9 mouse cellular contexts compared by ENCODE assay signal in the genomic region with DNA sequence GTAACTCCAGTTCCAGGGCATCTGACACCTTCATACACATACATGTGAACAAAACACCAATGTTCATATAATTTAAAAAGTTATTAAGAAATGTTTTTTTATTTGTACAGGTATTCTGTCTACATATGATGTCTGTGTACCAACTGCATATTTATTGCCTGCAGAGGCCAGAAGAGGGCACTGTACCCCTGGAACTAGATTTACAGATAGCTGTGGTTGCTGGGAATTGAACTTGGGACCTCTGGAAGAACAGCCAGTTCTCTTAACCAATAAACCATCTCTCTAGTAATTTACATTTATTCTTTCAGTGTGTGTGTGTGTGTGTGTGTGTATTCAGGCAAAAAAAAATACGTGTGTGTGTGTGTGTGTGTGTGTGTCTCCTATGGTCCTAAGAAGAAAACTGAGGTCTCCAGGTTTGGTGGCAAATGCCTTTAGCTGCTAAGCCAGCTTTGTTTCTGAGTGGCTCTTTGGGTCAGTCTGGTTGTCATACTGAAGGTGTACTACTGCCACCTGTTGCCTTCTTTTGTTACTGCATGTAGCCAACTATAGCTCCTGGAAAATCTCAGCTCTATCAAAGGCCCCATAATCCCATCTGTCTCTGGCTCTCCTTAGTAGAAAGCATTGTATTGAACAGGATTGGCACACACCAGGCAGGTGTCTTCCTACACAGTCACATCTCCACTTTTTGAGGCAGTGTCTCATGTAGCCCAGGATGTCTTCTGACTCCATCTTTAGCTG. TPM values are rescaled to one million over a fixed set of nuclear protein-coding genes. Genes with fewer than 3 reads are reported as not detected.
DNase-seq lines count a peak whose midpoint lies in the region; ATAC-seq and TF ChIP-seq lines count a peak whose summit lies in the region.
"Had no signal": no experiment of that assay in that cellular context is flagged by ENCODE, and none has a peak within 500 bp of the region (broad histone marks: within the 10 kb centered on the region; RNA-seq: fewer than 3 reads in every experiment).

No protein-coding gene starts in this region.

- DNase-seq in heart, adult 2 months: peak; percentile 51 to 60
- DNase-seq in heart, postnatal 25 days (ENCODE audit: low spot score): no peak
- DNase-seq in cerebellum, adult 2 months: peak; percentile 62 to 76
- DNase-seq in frontal cortex, postnatal 36 days (ENCODE audit: low spot score in 2 of 2): peak; percentile 46 to 77
- DNase-seq in left cerebral cortex, postnatal 36 days (ENCODE audit: low spot score in 2 of 2): peak; percentile 34 to 57
- peak; percentile 57 for DNase-seq in midbrain, embryonic 10.5 days (ENCODE audit: low spot score)
- peak; percentile 45 for DNase-seq in spleen, adult 12 weeks (ENCODE audit: low spot score)

- peak; percentile 57 for ATAC-seq in intestine, embryonic 16.5 days

- no peak overlapping the region for H3K4me2 ChIP-seq in intestine, embryonic 16.5 days (ENCODE audit: low read depth, low read length)

- no peak overlapping the region for H3K27ac ChIP-seq in heart, adult 2 months
- H3K27ac ChIP-seq in cerebellum, adult 2 months (ENCODE audit: insufficient read depth, low read length): no peak overlapping the region
- H3K27ac ChIP-seq in intestine, embryonic 16.5 days (ENCODE audit: low read length): no peak overlapping the region
- H3K27ac ChIP-seq in midbrain, embryonic 10.5 days (replicated peaks): no peak overlapping the region

- peaks cover 2% of the 10 kb centered on the region for H3K4me1 ChIP-seq in heart, adult 2 months (ENCODE audit: control insufficient read depth, insufficient read depth, low read length)
- H3K4me1 ChIP-seq in cerebellum, adult 2 months (ENCODE audit: control insufficient read depth, insufficient read depth, low read length): no peaks in the 10 kb centered on the region
- H3K4me1 ChIP-seq in intestine, embryonic 16.5 days (ENCODE audit: control insufficient read depth, insufficient read depth, low read length): no peaks in the 10 kb centered on the region
- H3K4me1 ChIP-seq in midbrain, embryonic 10.5 days: peaks cover 10% of the 10 kb centered on the region

- no peak for TF ChIP-seq POLR2A in heart, adult 2 months (IDR thresholded peaks at IDR 0.05; ENCODE audit: insufficient read depth, low read depth, low read length)
- TF ChIP-seq POLR2A in cerebellum, adult 2 months (IDR thresholded peaks at IDR 0.05; ENCODE audit: borderline replicate concordance, insufficient read depth, low read length): no peak

- H3K36me3 ChIP-seq in heart, adult 2 months (ENCODE audit: control insufficient read depth, insufficient read depth, low read length): no peaks in the 10 kb centered on the region
- H3K36me3 ChIP-seq in intestine, embryonic 16.5 days (ENCODE audit: control insufficient read depth, insufficient read depth, low read length): no peaks in the 10 kb centered on the region; the same call in 1 of the 2 replicates
- H3K36me3 ChIP-seq in midbrain, embryonic 10.5 days: peaks cover 35% of the 10 kb centered on the region

- 0% methylated on average over 1 of the region's 1 CpGs for WGBS in heart, adult 2 months
- WGBS in cerebellum, adult 2 months: 3% methylated on average over 1 of the region's 1 CpGs
- 0% methylated on average over 1 of the region's 1 CpGs for WGBS in intestine, embryonic 16.5 days
- WGBS in midbrain, embryonic 10.5 days: 0% methylated on average over 1 of the region's 1 CpGs

- TF ChIP-seq EP300 in heart, adult 2 months (IDR thresholded peaks at IDR 0.05; ENCODE audit: insufficient read depth, low read depth, low read length): no peak

- H3K9me3 ChIP-seq in intestine, embryonic 16.5 days (ENCODE audit: control insufficient read depth, low read length): no peaks in the 10 kb centered on the region
- H3K9me3 ChIP-seq in midbrain, embryonic 10.5 days (replicated peaks): no peaks in the 10 kb centered on the region
- H3K9me3 ChIP-seq: megakaryocyte, embryonic 14.5 days had no signal

- intact Hi-C loops in heart, adult 2 months (cut with DNase I): loop anchor here (1.0 to 2.0 kb wide), 2 partner anchors 44 to 136 kb away; no protein-coding TSS in a partner anchor
- intact Hi-C loops in heart, postnatal 25 days (cut with DNase I): loop anchor here (1.0 kb wide), 1 partner anchor 44 kb away; no protein-coding TSS in a partner anchor
- intact Hi-C loops in left cerebral cortex, postnatal 36 days (cut with DNase I): loop anchor here (2.0 kb wide), 1 partner anchor 44 kb away; a partner anchor contains a TSS

- no peaks in the 10 kb centered on the region for H3K27me3 ChIP-seq in heart, adult 2 months (ENCODE audit: control insufficient read depth, insufficient read depth, low read length)
- no peaks in the 10 kb centered on the region for H3K27me3 ChIP-seq in cerebellum, adult 2 months (ENCODE audit: control insufficient read depth, insufficient read depth, low read length)
- H3K27me3 ChIP-seq in intestine, embryonic 16.5 days (replicated peaks; ENCODE audit: control insufficient read depth, insufficient read depth, low read length): peaks cover 4% of the 10 kb centered on the region; the same call in 1 of the 2 replicates
- H3K27me3 ChIP-seq in midbrain, embryonic 10.5 days (ENCODE audit: low read depth, poor library complexity, severe bottlenecking): peaks cover 15% of the 10 kb centered on the region; the same call in 1 of the 2 replicates
- H3K27me3 ChIP-seq: megakaryocyte, embryonic 14.5 days had no signal

- TF ChIP-seq CTCF in heart, adult 2 months (IDR thresholded peaks at IDR 0.05): peak; percentile 84
- TF ChIP-seq CTCF in cerebellum, adult 2 months (IDR thresholded peaks at IDR 0.05; ENCODE audit: borderline replicate concordance, insufficient read depth, low read depth, low read length): peak; percentile 62

- no peak overlapping the region for H3K9ac ChIP-seq in heart, adult 2 months (ENCODE audit: low read depth, low read length)
- H3K9ac ChIP-seq in intestine, embryonic 16.5 days (ENCODE audit: low read depth, low read length): no peak overlapping the region

- no peaks in the 10 kb centered on the region for H3K79me2 ChIP-seq in heart, adult 2 months (replicated peaks; ENCODE audit: control insufficient read depth, insufficient read depth, low read length)

- H3K4me3 ChIP-seq in heart, adult 2 months: no peak overlapping the region
- H3K4me3 ChIP-seq in cerebellum, adult 2 months (replicated peaks; ENCODE audit: insufficient read depth, low read depth, low read length): no peak overlapping the region
- H3K4me3 ChIP-seq in intestine, embryonic 16.5 days (ENCODE audit: low read length): no peak overlapping the region
- H3K4me3 ChIP-seq in midbrain, embryonic 10.5 days: no peak overlapping the region
- H3K4me3 ChIP-seq: megakaryocyte, embryonic 14.5 days had no signal

RNA-seq across cellular contexts. Expression of a gene that starts 10.5 kb away (rescaled TPM):
- 10 to 100 TPM; 27.7 to 29.0 TPM for total RNA-seq in heart, adult 2 months (2021)
- 22.6 and 29.0 TPM in 2 replicates for polyA plus RNA-seq in heart, adult 2 months (2012; rRNA removed)
- total RNA-seq in heart, postnatal 25 days (2021): 10 to 100 TPM; 25.9 to 29.6 TPM
- 81.0 and 81.1 TPM in 2 replicates for polyA plus RNA-seq in cerebellum, adult 2 months (2012; rRNA removed)
- 119 and 127 TPM in 2 replicates for polyA plus RNA-seq in intestine, embryonic 16.5 days (2015; fragmentation: Nextera tagmentation; extraction: Ambion mirVana)
- 10 to 100 TPM; 75.5 to 75.9 TPM for total RNA-seq in left cerebral cortex, postnatal 36 days (2021)
- 295 and 321 TPM in 2 replicates for polyA plus RNA-seq in midbrain, embryonic 10.5 days (2016; fragmentation: Nextera tagmentation; extraction: Ambion mirVana)

RNA-seq across cellular contexts. Expression of a gene that starts 36.7 kb away (rescaled TPM):
- total RNA-seq in heart, adult 2 months (2021): 10 to 100 TPM; 77.0 to 89.5 TPM
- polyA plus RNA-seq in heart, adult 2 months (2012; rRNA removed): 86.8 and 148 TPM in 2 replicates
- 100 to 1,000 TPM in 1 of 2 experiments, 10 to 100 TPM in 1; 99.2 to 113 TPM for total RNA-seq in heart, postnatal 25 days (2021)
- polyA plus RNA-seq in cerebellum, adult 2 months (2012; rRNA removed): 67.7 and 70.3 TPM in 2 replicates
- polyA plus RNA-seq in intestine, embryonic 16.5 days (2015; fragmentation: Nextera tagmentation; extraction: Ambion mirVana): 44.6 and 50.2 TPM in 2 replicates
- total RNA-seq in left cerebral cortex, postnatal 36 days (2021): 10 to 100 TPM; 43.0 to 52.5 TPM
- 65.8 and 72.2 TPM in 2 replicates for polyA plus RNA-seq in midbrain, embryonic 10.5 days (2016; fragmentation: Nextera tagmentation; extraction: Ambion mirVana)

RNA-seq across cellular contexts. Expression of a gene that starts 45.0 kb away (rescaled TPM):
- not detected for total RNA-seq in heart, adult 2 months (2021)
- polyA plus RNA-seq in heart, adult 2 months (2012; rRNA removed): 1.0 TPM in 1 of 2 replicates, not detected in the other
- total RNA-seq in heart, postnatal 25 days (2021): not detected
- polyA plus RNA-seq in cerebellum, adult 2 months (2012; rRNA removed): 1.6 and 1.8 TPM in 2 replicates
- polyA plus RNA-seq in intestine, embryonic 16.5 days (2015; fragmentation: Nextera tagmentation; extraction: Ambion mirVana): 158 and 172 TPM in 2 replicates
- 1 to 10 TPM in 1 of 2 experiments, under 1 TPM in 1; 0.72 to 1.6 TPM for total RNA-seq in left cerebral cortex, postnatal 36 days (2021)
- 1.1 and 2.9 TPM in 2 replicates for polyA plus RNA-seq in midbrain, embryonic 10.5 days (2016; fragmentation: Nextera tagmentation; extraction: Ambion mirVana)

RNA-seq across cellular contexts. Expression of a gene that starts 54.5 kb away (rescaled TPM):
- 1 to 10 TPM; 8.3 to 8.5 TPM for total RNA-seq in heart, adult 2 months (2021)
- 19.2 and 20.8 TPM in 2 replicates for polyA plus RNA-seq in heart, adult 2 months (2012; rRNA removed)
- 10 to 100 TPM in 1 of 2 experiments, 1 to 10 TPM in 1; 7.1 to 10.0 TPM for total RNA-seq in heart, postnatal 25 days (2021)
- 37.5 and 39.5 TPM in 2 replicates for polyA plus RNA-seq in cerebellum, adult 2 months (2012; rRNA removed)
- 51.1 and 60.3 TPM in 2 replicates for polyA plus RNA-seq in intestine, embryonic 16.5 days (2015; fragmentation: Nextera tagmentation; extraction: Ambion mirVana)
- 10 to 100 TPM; 19.1 to 31.3 TPM for total RNA-seq in left cerebral cortex, postnatal 36 days (2021)
- polyA plus RNA-seq in midbrain, embryonic 10.5 days (2016; fragmentation: Nextera tagmentation; extraction: Ambion mirVana): 64.8 and 73.1 TPM in 2 replicates

Comparison
In these comparisons a context has a peak if more than half of its experiments do, and no peak if none do; other contexts are left out.
1. RNA of a gene that starts 45.0 kb away (polyA plus RNA-seq): 158 to 172 TPM in intestine, embryonic 16.5 days; 1.1 to 2.9 TPM in midbrain, embryonic 10.5 days, 1.6 to 1.8 TPM in cerebellum, adult 2 months and 1.0 TPM in heart, adult 2 months; every median in the first group is over 10 times any median in the second.